Mouse (Mus musculus) skeletal muscle tissue, adult 2 months (tissue): ENCODE results near the gene Gle1.

Experiments
- DNase-seq: peaks from one replicate; pipeline ENCODE4 v3.0.0-alpha.2; 2012; ENCODE audit warnings: low read depth, low spot score

Gene Gle1

GRCm38 (mm10) chr2:29964354-29965249, 29.4 kb downstream of the Gle1 start:
- peak; percentile 23 for DNase-seq

- peak; percentile 97 for DNase-seq
Observed at GRCm38 (mm10) chr2:29965250-29965843, 30.1 kb downstream of the Gle1 start, which contains the start of gene Sptan1. Gene Sptan1 (plus strand): TSS chr2:29965560.

- DNase-seq = no peak
Observed at GRCm38 (mm10) chr2:29965906-29966305, 30.7 kb downstream of the Gle1 start.

- no peak for DNase-seq
Observed at GRCm38 (mm10) chr2:29966826-29967225, 31.6 kb downstream of the Gle1 start.

- no peak for DNase-seq
Observed at GRCm38 (mm10) chr2:29967768-29968167, 32.5 kb downstream of the Gle1 start.

GRCm38 (mm10) chr2:29968638-29969037, 33.4 kb downstream of the Gle1 start:
- DNase-seq = no peak

- DNase-seq = peak; percentile 67
Observed at GRCm38 (mm10) chr2:29971838-29972635, 36.8 kb downstream of the Gle1 start.

GRCm38 (mm10) chr2:29973525-29973924, 38.3 kb downstream of the Gle1 start:
- no peak for DNase-seq

GRCm38 (mm10) chr2:29977307-29977706, 42.1 kb downstream of the Gle1 start:
- no peak for DNase-seq

GRCm38 (mm10) chr2:29980661-29981060, 45.4 kb downstream of the Gle1 start:
- DNase-seq = no peak

GRCm38 (mm10) chr2:29991962-29992361, 56.7 kb downstream of the Gle1 start:
- DNase-seq = no peak

GRCm38 (mm10) chr2:30009101-30009500, 73.9 kb downstream of the Gle1 start:
- no peak for DNase-seq
